Mouse (Mus musculus): ENCODE data around the gene Klhl29.

Gene Klhl29

DNA sequence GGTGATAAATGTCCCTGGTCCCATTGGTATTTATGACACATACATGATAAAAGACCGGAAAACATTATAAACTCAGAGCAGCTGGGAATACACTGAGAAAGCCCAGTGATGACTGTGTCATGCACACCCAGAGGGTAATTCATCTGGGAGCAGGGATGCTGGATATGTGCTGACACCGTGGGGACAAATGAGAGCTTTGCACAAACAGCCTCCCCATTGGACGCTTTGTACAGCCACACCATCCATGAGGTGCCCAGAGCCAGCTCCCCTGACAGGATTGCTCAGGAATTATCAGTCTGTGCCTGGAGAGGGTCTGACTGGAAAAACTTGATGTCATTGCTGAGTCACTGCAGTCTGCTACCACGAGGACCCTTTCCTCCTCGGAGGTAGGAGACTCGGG is 266.9 kb downstream of the Klhl29 start:
- no peak for DNase-seq

DNA sequence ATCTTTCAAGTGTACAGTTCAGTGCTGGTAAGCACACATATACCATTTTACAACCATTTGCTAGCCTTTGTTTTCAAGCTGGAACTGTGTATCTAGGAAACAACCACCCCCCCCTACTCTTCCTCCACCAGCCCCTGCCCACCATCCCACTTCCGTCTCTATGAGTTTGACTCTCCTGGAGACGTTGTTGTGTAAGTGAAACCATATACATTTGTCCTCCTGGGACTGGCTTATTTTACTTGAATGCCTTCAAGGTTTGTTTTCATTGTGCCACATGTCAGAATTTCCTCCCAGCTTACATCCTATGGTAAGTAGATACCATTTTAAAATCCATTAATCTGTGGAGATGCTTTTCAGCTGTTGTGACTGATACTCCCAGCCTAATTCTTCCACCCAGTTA is 267.7 kb downstream of the Klhl29 start:
- no peak for DNase-seq

DNA sequence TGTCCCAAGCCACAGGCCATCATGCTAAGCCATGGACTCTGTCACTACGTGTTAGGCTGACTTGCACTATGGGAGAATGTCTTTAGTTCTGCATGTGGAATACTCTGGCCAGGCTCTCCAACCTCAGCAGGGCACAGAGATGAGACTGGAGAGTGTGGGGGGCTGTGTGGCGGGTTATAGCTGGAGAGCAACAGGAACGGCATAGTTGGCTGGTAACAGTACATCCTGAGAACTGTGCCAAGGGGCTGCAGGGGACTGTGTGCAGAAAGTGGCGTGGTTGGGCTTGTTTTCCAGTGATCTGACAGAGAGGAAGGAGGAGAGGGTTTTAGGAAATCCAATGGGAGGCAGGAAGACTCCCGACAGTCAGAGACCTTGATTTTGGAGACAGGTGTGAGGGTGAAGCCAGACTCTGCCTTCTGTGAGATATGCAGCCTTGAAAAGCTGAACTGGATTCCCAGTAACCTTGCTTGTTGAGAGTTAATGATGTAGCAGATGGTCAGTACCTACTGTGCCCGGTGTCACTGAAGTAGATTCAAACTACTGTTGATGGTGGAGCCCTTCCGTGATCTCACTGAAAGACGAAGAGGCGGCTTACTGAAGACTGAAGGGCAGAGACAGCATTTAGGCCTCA is 270.9 kb downstream of the Klhl29 start:
- no peak for DNase-seq

DNA sequence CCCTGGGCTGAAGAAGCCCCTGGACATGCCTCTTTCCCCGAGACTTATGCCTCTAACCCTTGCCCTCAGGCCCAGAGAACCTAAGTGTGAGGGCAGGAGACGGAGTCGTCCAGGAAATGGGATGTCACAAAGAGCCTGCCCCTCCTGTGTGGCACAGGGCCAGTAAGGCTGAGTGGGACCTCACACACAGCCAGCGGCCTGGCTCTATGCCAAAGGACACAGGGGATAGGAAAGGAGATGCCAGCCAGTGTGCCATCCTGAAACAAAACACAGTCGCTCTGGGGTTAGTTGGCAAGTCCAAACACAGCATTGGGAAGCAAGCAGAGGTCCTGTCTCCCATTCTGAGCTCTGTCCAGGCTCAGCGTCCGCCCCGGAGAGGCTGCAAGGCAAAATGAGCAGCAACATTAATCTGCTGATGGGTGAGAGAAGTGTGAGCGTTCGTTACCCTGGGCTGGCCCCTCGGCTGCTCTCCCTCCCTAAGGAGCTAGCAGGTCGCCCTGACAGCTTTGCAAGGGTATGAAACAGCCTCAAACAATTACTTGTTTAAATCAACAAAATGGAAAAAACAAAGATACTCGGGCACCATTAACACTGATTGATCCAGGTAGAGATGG is 274.0 kb downstream of the Klhl29 start:
- no peak for DNase-seq

DNA sequence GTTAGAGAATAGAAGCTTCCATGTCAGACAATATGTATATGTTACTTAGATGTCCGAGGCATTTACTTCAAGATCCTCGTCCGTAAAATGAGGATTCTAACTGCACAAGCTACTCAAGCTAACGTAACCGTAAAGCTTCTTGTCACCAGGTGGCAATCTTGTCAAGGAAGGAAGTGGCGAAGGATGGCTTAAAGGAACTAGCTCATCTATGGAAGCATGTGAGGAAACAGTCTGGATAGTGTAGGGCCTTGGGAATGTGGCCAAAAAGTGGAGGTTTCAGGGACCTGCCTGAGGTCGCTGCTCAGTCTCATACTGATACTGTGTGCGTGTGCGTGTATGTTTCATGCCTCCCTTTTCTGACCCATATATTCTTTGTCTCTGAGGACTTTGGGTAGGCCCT is 275.9 kb downstream of the Klhl29 start:
- no peak for DNase-seq

DNA sequence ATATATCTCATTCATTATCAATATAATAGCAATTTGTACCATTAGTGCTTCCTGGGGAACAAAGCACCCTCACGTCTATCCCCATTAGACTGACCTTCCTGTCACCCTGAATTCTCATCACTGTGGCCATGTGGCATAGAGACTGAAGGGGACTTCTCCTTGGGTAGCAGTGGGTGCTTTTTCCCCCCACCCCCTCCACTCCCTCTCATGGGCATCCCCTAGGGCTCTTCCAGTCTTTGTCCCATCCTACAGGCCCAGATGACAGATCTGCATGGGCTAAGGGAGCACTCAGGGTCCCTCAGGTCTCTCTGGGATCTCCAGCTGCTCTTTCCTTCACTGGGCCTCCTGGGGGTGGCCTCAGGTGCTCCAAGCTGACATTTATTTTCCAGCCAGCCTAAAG is 286.8 kb downstream of the Klhl29 start:
- no peak for DNase-seq

DNA sequence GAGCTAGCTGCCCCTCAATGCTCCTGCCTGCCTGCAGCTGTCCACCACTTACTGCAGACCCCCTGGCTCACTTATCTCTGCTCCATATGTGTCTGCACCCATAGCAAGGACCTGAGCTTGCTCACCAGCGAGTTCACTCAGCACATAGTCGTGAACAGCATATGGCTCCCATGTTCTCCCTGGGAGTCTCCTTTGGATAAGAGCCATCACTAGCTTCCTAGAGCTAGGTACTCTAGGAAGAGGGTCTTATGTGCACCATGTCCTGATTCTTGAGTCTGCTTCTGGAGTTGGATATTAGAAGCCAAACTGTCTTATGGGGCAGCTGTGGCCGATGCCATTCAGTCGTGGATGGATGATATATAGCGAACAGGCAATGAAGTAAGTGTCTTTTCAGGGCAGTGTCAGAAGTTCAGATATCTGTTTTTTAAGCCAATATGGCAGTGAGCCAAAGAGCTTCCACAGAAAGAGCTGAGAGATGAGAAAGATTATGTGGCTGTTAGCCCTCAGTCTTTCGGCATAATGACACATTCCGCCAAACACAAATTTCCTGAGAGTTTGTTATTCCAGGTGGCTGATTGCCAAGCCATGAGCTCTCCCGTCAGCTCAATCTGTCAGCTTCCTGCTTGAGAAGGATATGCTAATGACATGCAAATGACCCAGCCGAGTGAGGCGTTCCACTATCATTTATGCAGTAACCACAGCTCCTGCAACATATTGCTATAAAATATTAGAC is 287.5 kb downstream of the Klhl29 start:
- DNase-seq, result no peak

DNA sequence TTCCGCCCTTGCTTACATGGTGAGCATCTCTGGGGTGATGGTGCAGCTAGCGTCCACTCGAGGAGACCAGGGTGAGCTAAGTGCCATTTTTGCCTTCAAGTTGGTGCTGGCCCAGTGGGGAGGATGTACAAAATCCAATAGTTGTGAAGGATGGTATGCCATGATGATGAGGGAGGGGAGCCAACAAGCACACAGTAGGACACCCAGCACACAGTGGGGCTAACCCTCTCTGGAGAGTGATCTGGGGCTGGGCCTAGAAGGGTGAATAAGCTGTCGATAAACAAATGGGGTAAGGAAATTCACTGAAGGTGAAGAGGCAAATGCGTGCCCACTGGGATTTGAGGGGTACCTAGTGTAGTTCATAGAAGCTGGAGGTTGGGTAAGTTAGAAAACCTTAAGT is 290.8 kb downstream of the Klhl29 start:
- DNase-seq, result no peak

DNA sequence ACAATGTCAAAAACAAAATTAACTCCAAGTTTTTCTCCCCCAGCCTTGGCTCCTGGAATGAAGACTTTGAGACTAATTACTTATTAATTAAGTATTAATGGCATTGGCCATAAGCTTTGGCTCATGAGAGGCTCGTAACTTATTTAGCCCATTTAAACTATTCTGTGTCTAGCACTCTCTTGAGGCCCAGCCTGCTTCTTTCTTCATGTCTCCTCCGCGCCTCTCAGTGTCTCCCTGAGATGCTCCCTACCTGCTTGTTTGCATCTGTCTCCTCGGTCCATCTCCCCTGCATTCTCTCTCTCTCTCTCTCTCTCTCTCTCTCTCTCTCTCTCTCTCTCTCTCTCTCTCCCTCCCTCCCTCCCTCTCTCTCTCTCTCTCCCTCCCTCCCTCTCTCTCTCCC is 294.0 kb downstream of the Klhl29 start:
- no peak for DNase-seq

DNA sequence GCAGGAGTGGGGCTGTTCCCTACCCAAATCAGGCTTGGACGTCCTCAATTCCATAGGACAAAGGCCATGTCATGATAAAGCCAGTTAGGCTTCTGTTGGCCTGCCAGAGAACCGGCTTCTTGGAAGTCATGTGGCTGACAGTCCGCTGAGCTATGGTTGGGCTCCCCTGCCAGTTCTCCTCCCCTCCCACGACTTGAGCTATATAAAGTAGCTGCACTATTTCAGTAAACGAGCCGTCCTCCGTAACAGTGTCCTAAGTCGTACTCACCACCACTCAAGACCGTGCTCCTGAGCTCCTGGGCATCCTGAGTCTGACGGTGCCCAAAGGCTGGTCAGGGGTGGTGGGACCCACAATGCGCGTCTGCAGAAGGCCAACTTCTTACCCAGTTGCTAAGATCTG is 302.3 kb downstream of the Klhl29 start:
- DNase-seq, result no peak

DNA sequence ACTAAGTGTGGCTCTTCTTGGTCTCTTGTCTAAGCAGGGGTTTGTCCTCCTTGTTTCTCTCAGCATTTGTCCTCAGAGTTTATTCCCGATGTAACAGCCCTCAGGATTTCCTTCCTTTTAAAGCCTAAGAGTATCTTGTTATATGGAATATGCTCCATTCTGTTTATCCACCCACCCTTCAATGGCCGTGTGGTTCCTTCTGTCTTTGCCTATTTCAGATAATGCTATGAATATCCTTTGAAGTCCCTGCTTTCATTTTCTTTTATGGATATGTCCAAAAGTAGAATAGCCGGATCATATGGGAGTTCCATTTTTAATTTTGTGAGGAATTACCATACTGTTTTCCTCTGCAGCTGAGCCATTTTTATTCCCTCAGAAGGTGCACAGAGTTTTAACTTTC is 305.4 kb downstream of the Klhl29 start:
- DNase-seq, result no peak

DNA sequence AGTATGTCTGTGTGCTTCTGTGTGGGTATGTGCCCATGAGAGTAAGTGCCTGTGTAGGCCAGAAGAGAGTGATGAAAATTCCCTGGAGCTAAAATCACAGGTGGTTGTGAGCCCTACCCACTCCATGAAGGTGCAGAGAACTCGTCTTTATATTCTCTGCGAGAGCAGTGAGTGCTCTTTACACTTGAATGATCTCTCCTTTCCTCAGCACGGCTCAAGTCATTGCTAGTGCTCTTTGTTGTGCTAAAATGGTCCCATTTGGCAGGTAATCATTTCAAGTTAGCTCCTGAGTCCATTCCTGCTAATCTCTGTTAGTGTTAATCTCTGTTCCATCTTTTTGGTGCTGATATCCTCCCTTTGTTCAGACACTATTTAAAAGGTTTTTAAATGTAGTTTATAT is 307.9 kb downstream of the Klhl29 start:
- no peak for DNase-seq

DNA sequence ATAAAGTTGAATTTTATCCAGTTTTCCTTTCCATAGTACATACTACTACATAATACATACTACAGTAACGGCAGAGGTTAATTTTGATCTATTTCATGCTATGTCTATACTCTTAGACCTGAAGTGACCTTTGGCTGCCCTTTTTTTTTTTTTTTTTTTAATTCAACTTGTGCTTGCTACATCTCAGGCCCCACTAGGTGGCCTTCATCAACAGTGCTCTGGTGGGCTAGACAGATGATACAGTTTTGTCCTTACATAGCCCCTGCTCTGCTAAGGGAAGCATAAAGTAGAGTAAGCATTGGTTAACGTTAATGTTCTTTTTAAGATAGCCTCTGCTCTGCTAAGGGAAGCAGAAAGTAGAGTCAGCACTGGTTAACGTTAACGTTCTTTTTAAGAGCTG is 327.4 kb downstream of the Klhl29 start:
- no peak for DNase-seq

DNA sequence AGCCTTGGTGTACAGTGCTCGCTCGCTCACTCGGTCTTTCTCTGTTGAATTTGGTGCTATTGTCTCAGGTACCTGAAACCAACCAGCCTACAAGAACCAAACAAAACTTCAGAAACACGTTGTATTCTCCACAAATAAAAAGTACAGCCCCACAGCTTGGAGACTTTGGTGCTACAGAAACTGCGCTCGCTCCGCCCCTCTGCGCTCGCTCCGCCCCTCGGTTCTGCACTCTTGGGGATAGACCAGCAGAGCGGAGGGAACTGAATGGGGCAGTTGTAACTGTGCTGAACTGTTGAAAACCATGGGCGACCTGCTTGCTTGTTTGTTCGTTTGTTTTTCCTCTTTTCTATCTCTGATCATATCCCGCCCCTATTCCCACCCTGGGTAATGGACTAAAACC is 331.3 kb downstream of the Klhl29 start:
- no peak for DNase-seq

DNA sequence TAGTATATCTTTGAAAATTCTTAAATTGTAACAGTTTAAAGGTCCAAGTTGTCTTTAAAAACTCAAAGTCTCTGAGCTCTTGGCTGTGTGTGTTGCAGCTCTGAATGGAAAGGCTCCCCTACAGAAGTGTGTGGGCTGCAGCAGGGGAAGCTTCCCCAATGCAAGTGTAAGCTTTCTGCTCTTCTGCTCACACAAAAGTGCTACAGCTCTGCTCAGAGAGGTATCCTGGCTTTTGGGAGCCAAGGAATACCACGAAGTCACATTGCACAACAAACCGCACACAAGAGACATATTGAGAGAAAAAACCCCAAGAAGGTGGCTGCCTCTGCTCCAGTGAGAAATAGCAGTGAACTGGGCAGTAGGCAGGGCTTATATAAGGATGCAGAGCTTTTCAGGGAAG is 337.5 kb downstream of the Klhl29 start:
- DNase-seq, result no peak

DNA sequence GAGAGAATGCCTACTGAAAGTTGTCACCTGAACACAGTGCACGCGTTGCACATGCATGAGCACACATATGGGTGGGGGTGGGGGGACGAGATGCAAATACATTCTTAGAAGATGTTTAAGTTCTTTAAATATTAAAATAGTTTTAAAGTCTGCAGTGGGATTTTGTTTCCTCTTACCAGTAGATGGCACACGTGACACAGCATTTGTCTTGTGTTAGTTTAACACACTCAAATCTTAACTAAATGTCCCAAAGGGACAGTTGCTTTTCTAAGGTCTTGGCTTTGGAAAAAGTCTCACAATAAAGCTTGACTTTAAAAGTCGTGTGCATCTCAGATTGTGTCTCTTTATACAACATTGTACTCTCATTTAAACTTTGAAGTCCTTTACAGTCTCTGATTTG is 346.4 kb downstream of the Klhl29 start:
- no peak for DNase-seq
